Mouse (Mus musculus) forebrain, embryonic 16.5 days (tissue): ENCODE results near the gene Snrnp25. TPM values are rescaled to one million over a fixed set of nuclear protein-coding genes. Genes with fewer than 3 reads are reported as not detected.

Source experiments
- ATAC-seq: fragments of 200-750 bp; cut with Nextera tagmentation; 2 replicates; pipeline ENCODE4 v1.8.0; 2017; ENCODE audit warnings: mild to moderate bottlenecking, moderate library complexity
- H3K27ac ChIP-seq: fragments of 300-500 bp; sonication (generic); 2 replicates; pipeline ENCODE4 v1.5.1; 2014; ENCODE audit warnings: low read length, control low read depth
- H3K27me3 ChIP-seq: fragments of 300-500 bp; sonication (generic); replicated peaks from 2 replicates; pipeline ENCODE4 v1.6.1; 2014; ENCODE audit warnings: low read length; ENCODE audit not compliant: control insufficient read depth, insufficient read depth
- H3K36me3 ChIP-seq: fragments of 300-500 bp; sonication (generic); 2 replicates; pipeline ENCODE4 v1.6.1; 2014; ENCODE audit not compliant: control insufficient read depth, insufficient read depth
- H3K4me1 ChIP-seq: fragments of 300-500 bp; sonication (generic); replicated peaks from 2 replicates; pipeline ENCODE4 v1.6.1; 2014; ENCODE audit warnings: low read length; ENCODE audit not compliant: control insufficient read depth, insufficient read depth
- H3K4me2 ChIP-seq: fragments of 300-500 bp; sonication (generic); 2 replicates; pipeline ENCODE4 v1.6.1; 2014; ENCODE audit warnings: mild to moderate bottlenecking, low read length, control low read depth
- H3K4me3 ChIP-seq: fragments of 300-500 bp; sonication (generic); replicated peaks from 2 replicates; pipeline ENCODE4 v1.5.1; 2014; ENCODE audit warnings: mild to moderate bottlenecking, low read length, control low read depth
- H3K9ac ChIP-seq: fragments of 300-500 bp; sonication (generic); replicated peaks from 2 replicates; pipeline ENCODE4 v1.6.1; 2014; ENCODE audit warnings: low read depth, low read length, control low read depth
- H3K9me3 ChIP-seq: fragments of 300-500 bp; sonication (generic); 2 replicates; pipeline ENCODE4 v1.6.1; 2016; ENCODE audit warnings: low read length; ENCODE audit not compliant: control insufficient read depth
- WGBS: fragments of 180-500 bp; shearing (Covaris S2); extraction: QIAGEN DNeasy Blood & Tissue Kit; methylation state at CpG from one replicate; pipeline ENCODE4 v1.1.7; 2014; 5-methylcytosine and 5-hydroxymethylcytosine counted together
- polyA plus RNA-seq: library from polyadenylated mRNA; unstranded; fragments of >200 nt; fragmentation: Nextera tagmentation; extraction: Ambion mirVana; gene quantifications from 2 replicates; pipeline ENCODE4 v1.2.1, GENCODE M21; 2015

The Snrnp25 gene
- polyA plus RNA-seq, 1 experiment from 2014 or later = 45.0 TPM

DNA sequence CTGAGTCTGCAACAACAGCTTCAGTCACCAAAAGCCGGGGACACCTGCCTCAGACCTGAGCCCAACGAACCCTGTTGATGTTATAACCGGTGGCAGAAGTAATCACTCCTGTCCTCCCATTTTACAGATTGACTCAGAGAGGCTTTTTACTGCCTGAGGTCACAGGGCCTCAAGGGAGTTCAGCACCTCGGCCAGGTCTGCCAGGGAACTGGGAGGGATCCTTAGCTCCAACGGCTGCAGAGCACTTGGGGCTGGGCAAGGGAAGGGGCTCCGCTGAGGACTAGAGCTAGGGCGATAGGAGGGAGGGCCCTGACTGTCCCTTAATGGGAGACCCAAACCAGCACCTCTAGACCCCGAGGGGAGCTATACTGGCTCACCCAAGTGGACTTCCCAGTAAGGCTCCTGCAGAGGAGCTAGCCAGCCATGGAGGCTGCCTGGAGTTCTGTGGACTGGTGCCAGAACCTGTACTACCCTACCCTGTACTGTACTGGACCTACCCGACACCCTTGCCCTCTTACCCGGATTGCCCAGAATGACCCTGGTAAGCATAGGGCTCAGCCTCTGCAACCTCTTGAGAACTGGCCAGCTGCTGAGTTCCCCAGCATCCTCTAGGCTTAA is 15.5 kb downstream of the Snrnp25 start:
- Histone ChIP-seq H3K4me2 (peak overlapping the region; percentile 96), H3K27ac (no peak overlapping the region), H3K36me3 (no peaks in the 10 kb centered on the region), H3K9me3 (no peaks in the 10 kb centered on the region), H3K4me1 (peaks cover 33% of the 10 kb centered on the region), H3K4me3 (peak overlapping the region; percentile 59), H3K27me3 (peaks cover 17% of the 10 kb centered on the region), H3K9ac (0 out of 2 replicates have a peak overlapping the region, but pooled peaks have one; percentile 3)
- WGBS = 32% methylated on average over 10 of the region's 10 CpGs
- ATAC-seq = peak; percentile 3; the same call in 1 of the 2 replicates

GRCm38 (mm10) chr11:32221225-32221950 is 16.2 kb downstream of the Snrnp25 start:
- ATAC-seq = no peak
- Histone ChIP-seq H3K4me1 (peaks cover 36% of the 10 kb centered on the region), H3K9me3 (no peaks in the 10 kb centered on the region), H3K9ac (peak overlapping the region; percentile 72), H3K4me3 (peak overlapping the region; percentile 59), H3K36me3 (no peaks in the 10 kb centered on the region), H3K27me3 (peaks cover 17% of the 10 kb centered on the region), H3K27ac (peak overlapping the region; percentile 42; the same call in 1 of the 2 replicates), H3K4me2 (peak overlapping the region; percentile 96)
- under 1% methylated on average over 46 of the region's 46 CpGs for WGBS

DNA sequence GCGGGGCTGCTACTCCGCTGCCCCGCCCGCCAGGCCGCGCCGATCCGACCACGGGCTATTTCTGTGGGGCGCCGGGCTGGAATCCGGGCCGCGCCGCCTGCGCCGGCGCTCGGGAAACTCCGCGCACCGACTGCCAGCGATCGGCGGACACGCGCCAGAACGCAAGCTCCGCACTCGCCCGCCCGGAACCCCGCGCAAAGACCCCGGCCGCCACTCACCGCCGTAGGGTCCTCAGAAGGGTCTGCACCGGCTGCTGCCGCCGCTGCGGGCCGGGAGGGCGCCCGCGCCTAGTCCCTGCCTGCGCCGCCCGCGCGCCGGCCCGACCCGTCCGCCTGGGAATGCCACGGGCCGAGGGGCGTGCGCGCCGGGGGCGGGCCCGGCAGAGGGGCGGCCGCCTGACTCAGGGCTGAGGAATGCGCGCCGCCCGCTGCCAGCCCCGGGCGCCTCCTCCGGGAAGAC is 16.8 kb downstream of the Snrnp25 start, which contains the start of gene Rhbdf1:
Rhbdf1 (minus strand) TSS at position 350 of the 459 bp plus-strand sequence.
- ATAC-seq = peak; percentile 32; the same call in 1 of the 2 replicates

GRCm38 (mm10) chr11:32222570-32223194 is 17.5 kb downstream of the Snrnp25 start:
- H3K27me3 ChIP-seq = peaks cover 17% of the 10 kb centered on the region
- no peak overlapping the region; the same call in 1 of the 2 replicates for H3K9ac ChIP-seq
- no peak overlapping the region for H3K27ac ChIP-seq
- WGBS = 8% methylated on average over 21 of the region's 21 CpGs
- no peaks in the 10 kb centered on the region for H3K36me3 ChIP-seq
- ATAC-seq = no peak
- H3K4me1 ChIP-seq = peaks cover 43% of the 10 kb centered on the region
- no peaks in the 10 kb centered on the region for H3K9me3 ChIP-seq
- H3K4me2 ChIP-seq = peak overlapping the region; percentile 96
- peak overlapping the region; percentile 59 for H3K4me3 ChIP-seq

More for the DNA sequence above, 16.8 kb downstream of the Snrnp25 start, which contains the start of gene Rhbdf1:
- H3K27ac ChIP-seq = peak within 1 kb of the TSS; percentile 42; the same call in 1 of the 2 replicates
- peaks cover 17% of the 10 kb centered on the region for H3K27me3 ChIP-seq
- H3K4me1 ChIP-seq = peaks cover 39% of the 10 kb centered on the region
- H3K9ac ChIP-seq = peak within 1 kb of the TSS; percentile 72
- peak within 1 kb of the TSS; percentile 59 for H3K4me3 ChIP-seq
- WGBS = 0% methylated on average over 58 of the region's 72 CpGs
- peak within 1 kb of the TSS; percentile 96 for H3K4me2 ChIP-seq
- no peaks in the 10 kb centered on the region for H3K9me3 ChIP-seq
- H3K36me3 ChIP-seq = no peaks in the 10 kb centered on the region

DNA sequence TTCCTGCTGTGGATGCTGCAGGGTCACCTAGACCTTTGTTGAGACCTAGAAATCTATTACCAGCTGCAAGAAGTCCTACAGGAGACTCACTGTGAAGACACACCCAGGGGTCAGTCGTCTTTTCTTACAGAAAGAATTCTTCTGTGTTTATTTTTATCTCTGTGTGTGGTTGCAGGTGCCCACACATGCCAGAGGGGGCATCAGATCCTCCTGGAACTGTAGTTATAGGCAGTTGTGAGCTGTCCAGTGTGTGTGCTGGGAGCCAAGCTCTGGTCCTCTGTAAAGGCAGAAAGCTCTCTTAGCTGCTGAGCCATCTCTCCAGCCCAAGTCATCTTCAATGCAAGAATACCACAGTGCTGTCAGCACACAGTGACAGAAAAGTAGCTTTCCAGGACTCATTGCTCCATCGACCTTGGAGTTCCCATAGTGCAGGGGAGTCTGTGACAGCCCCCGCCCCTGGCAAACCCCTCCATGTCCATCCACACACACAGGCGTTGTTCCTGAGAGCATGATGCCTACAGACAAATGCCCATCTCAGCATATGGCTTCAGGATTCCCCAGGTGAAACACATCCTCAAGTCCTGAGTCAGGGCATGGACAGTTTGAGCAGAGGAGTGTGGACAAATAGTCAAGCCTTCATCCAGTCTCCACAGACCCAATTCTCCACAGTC is 18.2 kb downstream of the Snrnp25 start:
- peaks cover 17% of the 10 kb centered on the region for H3K27me3 ChIP-seq
- H3K4me2 ChIP-seq = no peak overlapping the region
- H3K4me1 ChIP-seq = peaks cover 44% of the 10 kb centered on the region

GRCm38 (mm10) chr11:32224468-32225139 is 19.4 kb downstream of the Snrnp25 start:
- no peaks in the 10 kb centered on the region for H3K36me3 ChIP-seq
- no peak overlapping the region for H3K4me2 ChIP-seq
- no peak overlapping the region for H3K9ac ChIP-seq
- H3K27ac ChIP-seq = peak overlapping the region; percentile 64
- peak; percentile 24 for ATAC-seq
- H3K9me3 ChIP-seq = no peaks in the 10 kb centered on the region
- H3K27me3 ChIP-seq = peaks cover 17% of the 10 kb centered on the region
- H3K4me1 ChIP-seq = peaks cover 44% of the 10 kb centered on the region
- H3K4me3 ChIP-seq = no peak overlapping the region
- 25% methylated on average over 4 of the region's 4 CpGs for WGBS

More for the DNA sequence above, 18.2 kb downstream of the Snrnp25 start:
- no peak overlapping the region for H3K27ac ChIP-seq
- H3K36me3 ChIP-seq = no peaks in the 10 kb centered on the region
- WGBS = 78% methylated on average over 4 of the region's 4 CpGs
- ATAC-seq = no peak
- no peaks in the 10 kb centered on the region for H3K9me3 ChIP-seq
- H3K9ac ChIP-seq = no peak overlapping the region
- H3K4me3 ChIP-seq = no peak overlapping the region

- Histone ChIP-seq H3K9me3 (no peaks in the 10 kb centered on the region), H3K4me3 (no peak overlapping the region), H3K4me2 (no peak overlapping the region; the same call in 1 of the 2 replicates), H3K36me3 (no peaks in the 10 kb centered on the region), H3K27ac (peak overlapping the region; percentile 64), H3K9ac (no peak overlapping the region), H3K27me3 (peaks cover 16% of the 10 kb centered on the region), H3K4me1 (peaks cover 42% of the 10 kb centered on the region)
- no peak for ATAC-seq
- WGBS = 54% methylated on average over 7 of the region's 7 CpGs
Measured at GRCm38 (mm10) chr11:32225222-32226104, 20.2 kb downstream of the Snrnp25 start.
